Comparison of ENCODE assay signal across 9 mouse cellular contexts in the genomic region with DNA sequence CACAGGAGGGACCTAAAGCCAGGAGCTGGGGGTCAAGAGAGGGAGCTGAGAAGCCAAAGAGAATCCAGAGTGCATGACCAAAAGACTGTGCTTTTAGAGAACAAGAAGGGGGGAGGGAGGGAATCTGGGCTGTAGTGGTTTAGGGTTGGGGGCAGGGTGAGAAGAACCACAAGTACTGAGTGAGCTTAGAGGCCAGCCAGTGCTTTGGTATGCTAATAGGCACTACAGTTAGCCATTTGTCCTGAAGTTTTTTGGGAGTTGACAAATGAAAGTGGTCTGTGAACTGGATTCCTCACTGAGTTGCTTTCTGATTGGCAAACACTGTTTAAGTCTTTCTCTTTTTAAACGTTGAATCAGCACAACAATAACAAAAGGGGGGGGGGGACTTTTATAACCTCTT.
DNase-seq lines count a peak whose midpoint lies in the region; ATAC-seq lines count a peak whose summit lies in the region.
"Had no signal": no experiment of that assay in that cellular context is flagged by ENCODE, and none has a peak within 500 bp of the region (broad histone marks: within the 10 kb centered on the region; RNA-seq: fewer than 3 reads in every experiment).

No protein-coding gene starts in this region.

- H3K9ac ChIP-seq in neural tube, embryonic 14.5 days (replicated peaks; ENCODE audit: low read depth, low read length) = no peak overlapping the region
- H3K9ac ChIP-seq: limb, embryonic 13.5 days had no signal

- H3K4me3 ChIP-seq in forebrain, embryonic 10.5 days = no peak overlapping the region
- no peak overlapping the region for H3K4me3 ChIP-seq in neural tube, embryonic 14.5 days (ENCODE audit: low read depth, low read length)
- H3K4me3 ChIP-seq: limb, embryonic 13.5 days had no signal

- peaks cover 11% of the 10 kb centered on the region for H3K4me1 ChIP-seq in forebrain, embryonic 10.5 days
- H3K4me1 ChIP-seq in neural tube, embryonic 14.5 days (ENCODE audit: control insufficient read depth, insufficient read depth, low read length) = no peaks in the 10 kb centered on the region

- no peaks in the 10 kb centered on the region for H3K27me3 ChIP-seq in forebrain, embryonic 10.5 days (ENCODE audit: poor library complexity, severe bottlenecking)
- H3K27me3 ChIP-seq in neural tube, embryonic 14.5 days (ENCODE audit: control insufficient read depth, insufficient read depth, low read length) = no peaks in the 10 kb centered on the region
- H3K27me3 ChIP-seq: limb, embryonic 13.5 days had no signal

- no peaks in the 10 kb centered on the region for H3K36me3 ChIP-seq in forebrain, embryonic 10.5 days (replicated peaks)
- H3K36me3 ChIP-seq in neural tube, embryonic 14.5 days (ENCODE audit: control insufficient read depth, insufficient read depth, low read length) = no peaks in the 10 kb centered on the region
- H3K36me3 ChIP-seq: limb, embryonic 13.5 days had no signal

- H3K27ac ChIP-seq in forebrain, embryonic 10.5 days = no peak overlapping the region
- H3K27ac ChIP-seq in neural tube, embryonic 14.5 days (ENCODE audit: low read depth, low read length) = no peak overlapping the region
- H3K27ac ChIP-seq: limb, embryonic 13.5 days had no signal

- intact Hi-C loops in left cerebral cortex, postnatal 14 days (cut with DNase I) = no loop called here
- intact Hi-C loops in left cerebral cortex, postnatal 36 days (cut with DNase I) = loop anchor here (5.0 kb wide), 1 partner anchor 72 kb away; a partner anchor contains a TSS

- H3K4me2 ChIP-seq in neural tube, embryonic 14.5 days (ENCODE audit: low read depth, low read length) = no peak overlapping the region
- H3K4me2 ChIP-seq: limb, embryonic 13.5 days had no signal

- peak; percentile 73; the same call in 1 of the 2 replicates for ATAC-seq in neural tube, embryonic 14.5 days (ENCODE audit: low read depth)
- no peak for ATAC-seq in erythroblast, adult 5-6 weeks (replicated peaks; ENCODE audit: low FRiP score, poor library complexity, severe bottlenecking)

- DNase-seq in left cerebral cortex, postnatal 14 days (ENCODE audit: low spot score in 2 of 2) = peak; percentile 15 to 46
- DNase-seq in left cerebral cortex, postnatal 36 days (ENCODE audit: low spot score in 2 of 2) = no peak
- DNase-seq in forebrain, embryonic 10.5 days (ENCODE audit: extremely low spot score, low spot score) = peak; percentile 16
- DNase-seq in kidney, postnatal 4 days = peak; percentile 4 to 22
- DNase-seq in adrenal gland, adult 8-10 months = no peak
- DNase-seq in cerebellum, adult 9-11 months = no peak

- H3K9me3 ChIP-seq in forebrain, embryonic 10.5 days = no peaks in the 10 kb centered on the region
- no peaks in the 10 kb centered on the region for H3K9me3 ChIP-seq in neural tube, embryonic 14.5 days (ENCODE audit: control insufficient read depth, low read length)
- H3K9me3 ChIP-seq: limb, embryonic 13.5 days had no signal

- 0% methylated on average over 1 of the region's 1 CpGs for WGBS in forebrain, embryonic 10.5 days
- 0% methylated on average over 1 of the region's 1 CpGs for WGBS in neural tube, embryonic 14.5 days

Comparison
In these comparisons a context has a peak if more than half of its experiments do, and no peak if none do; other contexts are left out.
1. DNase-seq: peak in left cerebral cortex, postnatal 14 days (2 of 2), forebrain, embryonic 10.5 days (single experiment) and kidney, postnatal 4 days (2 of 2); none in left cerebral cortex, postnatal 36 days (0 of 2), adrenal gland, adult 8-10 months (single experiment) and cerebellum, adult 9-11 months (single experiment).